Mouse (Mus musculus) liver (tissue): Measurements from ENCODE around the gene 1600015I10Rik.
"Not testable (repeated sequence)": the region's sequence is repeated elsewhere in the genome, so short reads cannot be mapped to it uniquely, and the experiment has no call there.

Source experiments
- DNase-seq: peaks from one replicate; pipeline ENCODE4 v3.0.0-alpha.2; 2020; ENCODE audit warnings: mixed read lengths

The 1600015I10Rik gene

GRCm38 (mm10) chr6:48929595-48929994 lies at the start of gene 1600015I10Rik:
TSS of gene 1600015I10Rik (plus strand) at chr6:48929895.
- no peak for DNase-seq

GRCm38 (mm10) chr6:48894203-48894602 lies 35.5 kb upstream of the 1600015I10Rik start:
- DNase-seq, result peak; percentile 6

- DNase-seq, result no peak
Measured at GRCm38 (mm10) chr6:48894938-48895818, 34.5 kb upstream of the 1600015I10Rik start.

GRCm38 (mm10) chr6:48895941-48896340 lies 33.8 kb upstream of the 1600015I10Rik start:
- DNase-seq, result no peak

- DNase-seq, result no peak
Measured at GRCm38 (mm10) chr6:48896956-48897355, 32.7 kb upstream of the 1600015I10Rik start.

- DNase-seq, result not testable (repeated sequence)
Measured at GRCm38 (mm10) chr6:48901316-48901715, 28.4 kb upstream of the 1600015I10Rik start.

- no peak for DNase-seq
Measured at GRCm38 (mm10) chr6:48902511-48903406, 26.9 kb upstream of the 1600015I10Rik start.

GRCm38 (mm10) chr6:48903437-48903836 lies 26.3 kb upstream of the 1600015I10Rik start:
- DNase-seq, result no peak

- no peak for DNase-seq
Measured at GRCm38 (mm10) chr6:48905606-48906005, 24.1 kb upstream of the 1600015I10Rik start.

GRCm38 (mm10) chr6:48906371-48906770 lies 23.3 kb upstream of the 1600015I10Rik start:
- no peak for DNase-seq

- DNase-seq, result no peak
Measured at GRCm38 (mm10) chr6:48909229-48909628, 20.5 kb upstream of the 1600015I10Rik start.

- DNase-seq, result no peak
Measured at GRCm38 (mm10) chr6:48912033-48912432, 17.7 kb upstream of the 1600015I10Rik start.

GRCm38 (mm10) chr6:48913587-48913986 lies 16.1 kb upstream of the 1600015I10Rik start:
- DNase-seq, result no peak

GRCm38 (mm10) chr6:48949596-48949995 lies 19.9 kb downstream of the 1600015I10Rik start:
- no peak for DNase-seq

GRCm38 (mm10) chr6:48950676-48951075 lies 21.0 kb downstream of the 1600015I10Rik start:
- DNase-seq, result no peak

- no peak for DNase-seq
Measured at GRCm38 (mm10) chr6:48951630-48952029, 21.9 kb downstream of the 1600015I10Rik start.

GRCm38 (mm10) chr6:48953220-48953619 lies 23.5 kb downstream of the 1600015I10Rik start:
- DNase-seq, result no peak

GRCm38 (mm10) chr6:48954211-48954610 lies 24.5 kb downstream of the 1600015I10Rik start:
- no peak for DNase-seq

- peak; percentile 42 for DNase-seq
Measured at GRCm38 (mm10) chr6:48954946-48955345, 25.3 kb downstream of the 1600015I10Rik start.

GRCm38 (mm10) chr6:48956785-48957184 lies 27.1 kb downstream of the 1600015I10Rik start:
- no peak for DNase-seq

- DNase-seq, result no peak
Measured at GRCm38 (mm10) chr6:48958053-48958452, 28.4 kb downstream of the 1600015I10Rik start.

- not testable (repeated sequence) for DNase-seq
Measured at GRCm38 (mm10) chr6:48959151-48959550, 29.5 kb downstream of the 1600015I10Rik start.

GRCm38 (mm10) chr6:48966696-48967095 lies 37.0 kb downstream of the 1600015I10Rik start:
- DNase-seq, result not testable (repeated sequence)
